Mouse (Mus musculus) adipocyte (in vitro differentiated cells): ENCODE results near the gene Creld1.

Source experiments
- DNase-seq: peaks from one replicate; pipeline ENCODE4 v3.0.0-alpha.2; 2016; ENCODE audit warnings: low spot score

Gene Creld1

GRCm38 (mm10) chr6:113483100-113483615, at the start of gene Creld1:
Gene Creld1, plus strand, starts transcription at chr6:113483297.
- no peak for DNase-seq

- peak; percentile 80 for DNase-seq
Measured at GRCm38 (mm10) chr6:113433661-113434060, 49.4 kb upstream of the Creld1 start.

GRCm38 (mm10) chr6:113434691-113435090, 48.4 kb upstream of the Creld1 start:
- DNase-seq: peak; percentile 80

- DNase-seq: peak; percentile 96
Measured at GRCm38 (mm10) chr6:113435664-113436205, 47.4 kb upstream of the Creld1 start, which contains the start of gene Cidec. Gene Cidec, minus strand, starts transcription at chr6:113435760.

- DNase-seq: no peak
Measured at GRCm38 (mm10) chr6:113437135-113437534, 46.0 kb upstream of the Creld1 start.

GRCm38 (mm10) chr6:113438721-113439430, 44.2 kb upstream of the Creld1 start:
- DNase-seq: peak; percentile 96

- peak; percentile 76 for DNase-seq
Measured at GRCm38 (mm10) chr6:113440686-113441085, 42.4 kb upstream of the Creld1 start.

- DNase-seq: peak; percentile 96
Measured at GRCm38 (mm10) chr6:113441147-113441680, 41.9 kb upstream of the Creld1 start.

GRCm38 (mm10) chr6:113442087-113442441, 41.0 kb upstream of the Creld1 start:
- no peak for DNase-seq

- DNase-seq: peak; percentile 99
Measured at GRCm38 (mm10) chr6:113442442-113443090, 40.5 kb upstream of the Creld1 start, which contains the start of gene Jagn1. Gene Jagn1, plus strand, starts transcription at chr6:113442569.

GRCm38 (mm10) chr6:113443091-113443490, 40.0 kb upstream of the Creld1 start:
- peak; percentile 61 for DNase-seq

- peak; percentile 14 for DNase-seq
Measured at GRCm38 (mm10) chr6:113444207-113444965, 38.7 kb upstream of the Creld1 start.

GRCm38 (mm10) chr6:113447639-113448038, 35.5 kb upstream of the Creld1 start:
- no peak for DNase-seq

GRCm38 (mm10) chr6:113451839-113452238, 31.3 kb upstream of the Creld1 start:
- DNase-seq: peak; percentile 82

- DNase-seq: no peak
Measured at GRCm38 (mm10) chr6:113455007-113455406, 28.1 kb upstream of the Creld1 start.

GRCm38 (mm10) chr6:113457952-113458534, 25.1 kb upstream of the Creld1 start, which contains the start of gene Il17re:
Gene Il17re, plus strand, starts transcription at chr6:113458484.
- no peak for DNase-seq

- peak; percentile 51 for DNase-seq
Measured at GRCm38 (mm10) chr6:113458635-113459034, 24.5 kb upstream of the Creld1 start.

- no peak for DNase-seq
Measured at GRCm38 (mm10) chr6:113464040-113464439, 19.1 kb upstream of the Creld1 start.

- DNase-seq: peak; percentile 48
Measured at GRCm38 (mm10) chr6:113465602-113466001, 17.5 kb upstream of the Creld1 start.

- DNase-seq: no peak
Measured at GRCm38 (mm10) chr6:113468512-113468911, 14.6 kb upstream of the Creld1 start.

GRCm38 (mm10) chr6:113469021-113469420, 14.1 kb upstream of the Creld1 start:
- peak; percentile 84 for DNase-seq
